In genomic region chr5:107789492-107789891, GRCm38 (mm10) we compare ENCODE assay signal across 11 mouse cellular contexts. TPM values are rescaled to one million over a fixed set of nuclear protein-coding genes. Genes with fewer than 3 reads are reported as not detected.
DNase-seq lines count a peak whose midpoint lies in the region; ATAC-seq and TF ChIP-seq lines count a peak whose summit lies in the region.
"Had no signal": no experiment of that assay in that cellular context is flagged by ENCODE, and none has a peak within 500 bp of the region (broad histone marks: within the 10 kb centered on the region; RNA-seq: fewer than 3 reads in every experiment).

No protein-coding gene starts in this region.

- no peak overlapping the region for H3K4me2 ChIP-seq in kidney, embryonic 15.5 days
- H3K4me2 ChIP-seq in embryonic facial prominence, embryonic 14.5 days (ENCODE audit: low read depth, low read length) = no peak overlapping the region
- H3K4me2 ChIP-seq: embryonic facial prominence, embryonic 15.5 days; intestine, embryonic 15.5 days; stomach, embryonic 15.5 days had no signal

- no peaks in the 10 kb centered on the region for H3K27me3 ChIP-seq in kidney, adult 2 months (replicated peaks; ENCODE audit: control insufficient read depth, insufficient read depth, low read length)
- no peaks in the 10 kb centered on the region for H3K27me3 ChIP-seq in kidney, embryonic 15.5 days
- no peaks in the 10 kb centered on the region for H3K27me3 ChIP-seq in embryonic facial prominence, embryonic 14.5 days (replicated peaks; ENCODE audit: control insufficient read depth, insufficient read depth, low read length)
- H3K27me3 ChIP-seq: embryonic facial prominence, embryonic 15.5 days; intestine, embryonic 15.5 days; stomach, embryonic 15.5 days had no signal

- TF ChIP-seq POLR2A in kidney, adult 2 months (IDR thresholded peaks at IDR 0.05; ENCODE audit: low read depth, low read length) = no peak

- peaks cover 9% of the 10 kb centered on the region; the same call in 1 of the 2 replicates for H3K4me1 ChIP-seq in kidney, adult 2 months (ENCODE audit: control insufficient read depth, insufficient read depth, low read length)
- H3K4me1 ChIP-seq in kidney, embryonic 15.5 days = no peaks in the 10 kb centered on the region
- H3K4me1 ChIP-seq in embryonic facial prominence, embryonic 14.5 days (ENCODE audit: control insufficient read depth, insufficient read depth, low read length) = no peaks in the 10 kb centered on the region
- H3K4me1 ChIP-seq: embryonic facial prominence, embryonic 15.5 days; midbrain, embryonic 10.5 days; stomach, embryonic 15.5 days had no signal

- no peaks in the 10 kb centered on the region for H3K9me3 ChIP-seq in kidney, embryonic 15.5 days (replicated peaks)
- H3K9me3 ChIP-seq in embryonic facial prominence, embryonic 14.5 days (ENCODE audit: control insufficient read depth, low read length) = no peaks in the 10 kb centered on the region
- H3K9me3 ChIP-seq: embryonic facial prominence, embryonic 15.5 days; intestine, embryonic 15.5 days; midbrain, embryonic 10.5 days; stomach, embryonic 15.5 days had no signal

- no peak overlapping the region for H3K4me3 ChIP-seq in kidney, adult 2 months (ENCODE audit: insufficient read depth, low read depth, low read length)
- H3K4me3 ChIP-seq in kidney, embryonic 15.5 days (replicated peaks) = no peak overlapping the region
- H3K4me3 ChIP-seq in embryonic facial prominence, embryonic 14.5 days (ENCODE audit: low read depth, low read length) = no peak overlapping the region
- H3K4me3 ChIP-seq: embryonic facial prominence, embryonic 15.5 days; intestine, embryonic 15.5 days; midbrain, embryonic 10.5 days; stomach, embryonic 15.5 days had no signal

- H3K36me3 ChIP-seq in kidney, adult 2 months (ENCODE audit: control insufficient read depth, insufficient read depth, low read length) = peaks cover 4% of the 10 kb centered on the region; the same call in 1 of the 2 replicates
- peaks cover 28% of the 10 kb centered on the region for H3K36me3 ChIP-seq in kidney, embryonic 15.5 days
- H3K36me3 ChIP-seq in embryonic facial prominence, embryonic 14.5 days (ENCODE audit: control insufficient read depth, insufficient read depth, low read length) = peaks cover 20% of the 10 kb centered on the region
- H3K36me3 ChIP-seq: intestine, embryonic 15.5 days had no signal

- H3K27ac ChIP-seq in kidney, adult 2 months (ENCODE audit: insufficient read depth, low read depth, low read length) = no peak overlapping the region
- no peak overlapping the region for H3K27ac ChIP-seq in kidney, embryonic 15.5 days
- H3K27ac ChIP-seq in embryonic facial prominence, embryonic 14.5 days (replicated peaks; ENCODE audit: low read depth, low read length) = no peak overlapping the region
- H3K27ac ChIP-seq: embryonic facial prominence, embryonic 15.5 days; intestine, embryonic 15.5 days; midbrain, embryonic 10.5 days; stomach, embryonic 15.5 days had no signal

- ATAC-seq in kidney, embryonic 15.5 days (replicated peaks; ENCODE audit: low FRiP score) = no peak
- ATAC-seq in embryonic facial prominence, embryonic 14.5 days (ENCODE audit: low read depth) = no peak
- ATAC-seq: intestine, embryonic 15.5 days had no signal

- H3K9ac ChIP-seq in kidney, embryonic 15.5 days = no peak overlapping the region
- no peak overlapping the region for H3K9ac ChIP-seq in embryonic facial prominence, embryonic 14.5 days (ENCODE audit: low read depth, low read length)
- H3K9ac ChIP-seq: embryonic facial prominence, embryonic 15.5 days; intestine, embryonic 15.5 days; stomach, embryonic 15.5 days had no signal

- 70% methylated on average over 5 of the region's 5 CpGs for WGBS in kidney, adult 2 months
- 80% methylated on average over 5 of the region's 5 CpGs for WGBS in kidney, embryonic 15.5 days
- WGBS in embryonic facial prominence, embryonic 14.5 days = 74% methylated on average over 5 of the region's 5 CpGs

- TF ChIP-seq CTCF in kidney, adult 2 months (conservative IDR thresholded peaks at IDR 0.05; ENCODE audit: insufficient read depth, insufficient read length, low read depth, low read length) = peak; percentile 64

- peak; percentile 17 for DNase-seq in kidney, adult 2 months
- DNase-seq in 3T3-L1 (ENCODE audit: low read depth, low spot score) = peak; percentile 52
- DNase-seq in A20 (ENCODE audit: low read depth, low spot score) = peak; percentile 58
- DNase-seq in embryonic facial prominence, embryonic 14.5 days (ENCODE audit: low spot score) = peak; percentile 36
- no peak for DNase-seq in frontal cortex, adult 2 months (ENCODE audit: extremely low spot score in 1 of 2, low spot score in 1 of 2)
- DNase-seq in left cerebral cortex, adult 8-10 months (ENCODE audit: low spot score in 2 of 2) = no peak

RNA-seq across cellular contexts. Expression of gene Ube2d2b, which starts 40.4 kb away (rescaled TPM):
- 0.08 TPM in 1 of 2 replicates, not detected in the other for polyA plus RNA-seq in kidney, adult 2 months (2012; rRNA removed)
- 0.30 and 0.35 TPM in 2 replicates for polyA plus RNA-seq in kidney, embryonic 15.5 days (2015; fragmentation: Nextera tagmentation; extraction: Ambion mirVana)
- polyA plus RNA-seq in embryonic facial prominence, embryonic 14.5 days (2014; fragmentation: Nextera tagmentation; extraction: Ambion mirVana) = 0.47 TPM in 1 of 2 replicates, not detected in the other
- not detected in 2 replicates for polyA plus RNA-seq in frontal cortex, adult 2 months (2012; rRNA removed)
- total RNA-seq in left cerebral cortex, adult 8-10 months (2022) = not detected
- polyA plus RNA-seq: intestine, embryonic 15.5 days had no signal

Comparison
In these comparisons a context has a peak if more than half of its experiments do, and no peak if none do; other contexts are left out.
1. DNase-seq: peak in kidney, adult 2 months (single experiment), 3T3-L1 (single experiment), A20 (single experiment) and embryonic facial prominence, embryonic 14.5 days (single experiment); none in frontal cortex, adult 2 months (0 of 2) and left cerebral cortex, adult 8-10 months (0 of 2).